Mouse (Mus musculus) spleen, adult 2 months (tissue): ENCODE data around the gene Ifitm1.

Source experiments
- CTCF ChIP-seq: fragments of 200-500 bp; IDR thresholded peaks from 2 replicates; pipeline ENCODE4 v1.5.1; 2011; ENCODE audit warnings: mild to moderate bottlenecking, inconsistent platforms; ENCODE audit not compliant: insufficient read depth, insufficient read length, insufficient replicate concordance; ENCODE audit errors: extremely low read depth
- POLR2A ChIP-seq: fragments of 200-500 bp; IDR thresholded peaks from 2 replicates; pipeline ENCODE4 v1.6.1; 2011; ENCODE audit warnings: low read depth, low read length, inconsistent platforms

DNA sequence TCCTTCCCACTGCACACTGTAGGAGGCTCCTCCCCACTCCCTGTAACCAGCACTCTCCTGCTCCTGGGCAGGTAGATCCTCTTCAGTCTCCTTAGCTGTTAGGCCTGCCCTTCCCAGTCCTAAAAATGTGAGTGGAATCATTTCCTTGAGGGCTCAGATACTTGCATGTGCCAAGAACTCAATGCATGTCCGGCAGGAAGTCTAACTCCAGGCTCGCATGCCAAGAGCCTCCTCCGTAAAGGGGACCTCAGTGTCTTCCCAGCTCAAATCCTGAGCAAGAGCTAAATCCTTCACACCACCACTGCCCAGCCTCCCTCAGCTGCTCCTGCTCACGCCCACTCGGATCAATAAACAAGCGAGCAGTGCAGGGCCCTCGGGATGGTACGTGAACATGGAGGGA is 16.0 kb upstream of the Ifitm1 start:
- TF ChIP-seq POLR2A = no peak
- no peak for TF ChIP-seq CTCF
